Mouse (Mus musculus): ENCODE measurements around the gene Mical1. TPM values are rescaled to one million over a fixed set of nuclear protein-coding genes. Genes with fewer than 3 reads are reported as not detected.

The Mical1 gene
- polyA plus RNA-seq, 1 experiment = 44.8 TPM

GRCm38 (mm10) chr10:41518508-41518980 is 42.4 kb downstream of the Mical1 start:
- H3K27ac ChIP-seq (ENCODE audit: insufficient read depth, low read depth, low read length) = peak overlapping the region; percentile 73
- H3K4me1 ChIP-seq (ENCODE audit: control insufficient read depth, insufficient read depth, low read length) = peaks cover 29% of the 10 kb centered on the region
- TF ChIP-seq POLR2A (IDR thresholded peaks at IDR 0.05; ENCODE audit: borderline replicate concordance, low read depth, low read length) (no peak), CTCF (IDR thresholded peaks at IDR 0.05; ENCODE audit: low read depth, low read length) (peak; percentile 51)
- peak overlapping the region; percentile 86 for H3K4me3 ChIP-seq (ENCODE audit: insufficient read depth, low read length)

DNA sequence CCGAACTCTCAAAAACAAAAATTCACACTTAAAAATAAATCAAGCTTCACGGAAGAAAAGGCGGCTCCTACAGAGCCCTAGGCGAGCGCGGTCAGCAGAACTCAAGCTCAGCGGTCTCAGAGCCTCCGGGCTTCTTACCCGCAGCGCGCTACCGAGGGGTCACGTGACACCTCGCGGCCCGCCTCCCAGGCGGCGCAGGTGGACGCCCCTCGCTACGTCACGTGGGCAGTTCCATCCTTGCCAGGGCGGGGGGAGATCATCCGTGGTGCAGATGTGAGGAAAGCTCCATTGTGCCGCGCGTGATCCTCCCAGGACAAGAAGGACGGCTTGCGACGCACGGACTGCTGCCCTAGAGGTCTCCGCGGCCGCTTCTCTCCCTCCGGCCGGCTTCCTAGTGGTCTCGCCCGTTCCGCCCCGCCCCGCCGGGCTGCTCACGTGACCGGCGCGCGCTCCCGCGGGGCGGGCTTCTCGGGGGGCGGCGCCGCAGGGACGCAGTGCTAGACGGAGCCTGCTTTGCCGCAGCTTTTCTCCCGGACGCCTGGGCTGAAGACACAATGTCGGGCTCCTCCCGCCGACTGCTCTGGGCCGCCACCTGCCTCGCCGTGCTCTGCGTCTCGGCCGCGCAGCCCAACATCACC is 43.0 kb downstream of the Mical1 start, which contains the start of gene Cd164:
TSS of gene Cd164 (plus strand) at position 434 of the 638 bp plus-strand sequence.
- H3K4me3 ChIP-seq (ENCODE audit: insufficient read depth, low read length) = peak within 1 kb of the TSS; percentile 86
- H3K4me1 ChIP-seq (ENCODE audit: control insufficient read depth, insufficient read depth, low read length) = peaks cover 31% of the 10 kb centered on the region
- no peak for TF ChIP-seq CTCF (IDR thresholded peaks at IDR 0.05; ENCODE audit: low read depth, low read length)
- peak; percentile 65; the same call in 1 of the 2 replicates for TF ChIP-seq POLR2A (IDR thresholded peaks at IDR 0.05; ENCODE audit: borderline replicate concordance, low read depth, low read length)
- H3K27ac ChIP-seq (ENCODE audit: insufficient read depth, low read depth, low read length) = peak within 1 kb of the TSS; percentile 92

DNA sequence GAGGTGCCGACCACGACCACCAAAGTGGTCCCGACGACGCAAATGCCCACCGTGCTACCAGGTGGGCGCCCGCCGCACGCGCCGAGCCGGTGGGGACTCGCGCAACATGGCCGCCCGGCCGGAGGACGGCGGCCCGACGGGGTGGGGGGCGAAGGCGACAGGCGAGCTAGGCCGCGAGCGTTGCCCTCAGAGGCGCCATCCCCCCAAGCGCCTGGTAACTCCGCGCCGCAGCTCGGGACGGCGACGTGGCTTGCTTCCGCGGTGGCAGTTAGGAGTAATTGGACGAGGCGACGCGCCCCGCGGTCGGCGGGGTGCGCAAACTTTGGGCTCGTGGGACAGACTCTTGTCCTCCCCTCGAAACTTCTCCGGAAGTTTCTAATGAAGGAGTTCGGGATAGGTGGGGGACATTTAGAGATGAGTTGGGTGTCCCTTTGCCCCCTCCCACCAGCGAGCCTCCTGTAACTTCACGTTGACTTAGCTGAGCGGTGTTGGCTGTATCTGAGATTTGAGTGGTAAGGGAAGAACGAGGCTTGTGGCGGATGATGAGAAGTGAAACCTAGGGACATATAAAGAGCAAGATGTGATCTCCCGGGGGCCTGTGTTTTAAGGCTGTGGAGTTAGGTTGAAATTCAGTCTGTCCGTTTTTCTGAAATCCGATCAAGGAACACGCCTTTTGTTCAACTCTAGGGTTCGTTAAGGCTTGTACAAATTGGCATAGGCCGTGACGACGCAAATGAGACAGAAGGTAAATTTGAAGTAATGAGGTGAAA is 43.7 kb downstream of the Mical1 start:
- H3K4me1 ChIP-seq (ENCODE audit: control insufficient read depth, insufficient read depth, low read length) = peaks cover 34% of the 10 kb centered on the region
- peak overlapping the region; percentile 92 for H3K27ac ChIP-seq (ENCODE audit: insufficient read depth, low read depth, low read length)
- H3K4me3 ChIP-seq (ENCODE audit: insufficient read depth, low read length) = peak overlapping the region; percentile 86
- TF ChIP-seq CTCF (IDR thresholded peaks at IDR 0.05; ENCODE audit: low read depth, low read length) (no peak), POLR2A (IDR thresholded peaks at IDR 0.05; ENCODE audit: borderline replicate concordance, low read depth, low read length) (no peak)

- H3K27ac ChIP-seq (ENCODE audit: insufficient read depth, low read depth, low read length) = peak overlapping the region; percentile 92; the same call in 1 of the 2 replicates
- peak overlapping the region; percentile 86 for H3K4me3 ChIP-seq (ENCODE audit: insufficient read depth, low read length)
- TF ChIP-seq CTCF (IDR thresholded peaks at IDR 0.05; ENCODE audit: low read depth, low read length) (no peak), POLR2A (IDR thresholded peaks at IDR 0.05; ENCODE audit: borderline replicate concordance, low read depth, low read length) (no peak)
- peaks cover 34% of the 10 kb centered on the region for H3K4me1 ChIP-seq (ENCODE audit: control insufficient read depth, insufficient read depth, low read length)
Observed at GRCm38 (mm10) chr10:41520410-41520673, 44.2 kb downstream of the Mical1 start.

- Histone ChIP-seq H3K4me3 (ENCODE audit: insufficient read depth, low read length) (no peak overlapping the region), H3K4me1 (ENCODE audit: control insufficient read depth, insufficient read depth, low read length) (peaks cover 32% of the 10 kb centered on the region), H3K27ac (ENCODE audit: insufficient read depth, low read depth, low read length) (peak overlapping the region; percentile 84)
- TF ChIP-seq CTCF (IDR thresholded peaks at IDR 0.05; ENCODE audit: low read depth, low read length) (no peak), POLR2A (IDR thresholded peaks at IDR 0.05; ENCODE audit: borderline replicate concordance, low read depth, low read length) (no peak)
Observed at GRCm38 (mm10) chr10:41523386-41523785, 47.3 kb downstream of the Mical1 start.

- Histone ChIP-seq H3K4me3 (ENCODE audit: insufficient read depth, low read length) (no peak overlapping the region), H3K27ac (ENCODE audit: insufficient read depth, low read depth, low read length) (no peak overlapping the region), H3K4me1 (ENCODE audit: control insufficient read depth, insufficient read depth, low read length) (peaks cover 31% of the 10 kb centered on the region)
- TF ChIP-seq CTCF (IDR thresholded peaks at IDR 0.05; ENCODE audit: low read depth, low read length) = no peak
- TF ChIP-seq POLR2A (IDR thresholded peaks at IDR 0.05; ENCODE audit: borderline replicate concordance, low read depth, low read length) = no peak
Observed at GRCm38 (mm10) chr10:41525696-41526095, 49.6 kb downstream of the Mical1 start.

DNA sequence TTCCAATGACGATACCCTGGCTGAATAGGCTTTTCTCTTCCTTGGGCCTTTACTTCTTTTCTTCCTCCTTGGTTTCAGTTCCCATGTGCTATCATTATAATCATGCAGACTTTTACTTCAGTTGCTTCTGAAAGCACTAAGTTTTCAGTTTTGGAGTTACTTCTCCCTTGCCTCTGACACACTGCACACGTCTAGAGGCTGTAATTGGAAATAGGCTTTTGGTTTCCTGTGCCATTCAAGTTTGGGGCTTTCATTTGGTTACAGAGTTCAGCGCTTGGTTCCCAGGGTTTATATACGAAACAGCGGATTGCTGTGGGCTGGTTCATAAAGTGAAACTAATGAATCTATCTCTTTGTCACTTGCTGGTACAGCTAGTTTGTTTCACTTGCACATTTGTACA is 53.9 kb downstream of the Mical1 start:
- H3K4me1 ChIP-seq (ENCODE audit: control insufficient read depth, insufficient read depth, low read length) = peaks cover 6% of the 10 kb centered on the region
- H3K27ac ChIP-seq (ENCODE audit: insufficient read depth, low read depth, low read length) = no peak overlapping the region
- TF ChIP-seq POLR2A (IDR thresholded peaks at IDR 0.05; ENCODE audit: borderline replicate concordance, low read depth, low read length) (no peak), CTCF (IDR thresholded peaks at IDR 0.05; ENCODE audit: low read depth, low read length) (no peak)
- no peak overlapping the region for H3K4me3 ChIP-seq (ENCODE audit: insufficient read depth, low read length)

GRCm38 (mm10) chr10:41535991-41536390 is 59.9 kb downstream of the Mical1 start:
- TF ChIP-seq CTCF (IDR thresholded peaks at IDR 0.05; ENCODE audit: low read depth, low read length) (no peak), POLR2A (IDR thresholded peaks at IDR 0.05; ENCODE audit: borderline replicate concordance, low read depth, low read length) (no peak)
- Histone ChIP-seq H3K4me3 (ENCODE audit: insufficient read depth, low read length) (no peak overlapping the region), H3K27ac (ENCODE audit: insufficient read depth, low read depth, low read length) (no peak overlapping the region), H3K4me1 (ENCODE audit: control insufficient read depth, insufficient read depth, low read length) (no peaks in the 10 kb centered on the region)

Other genes starting within 250 kb of the Mical1 start
- gene Fig4, start 173.1 kb upstream of the Mical1 start, polyA plus RNA-seq (2012; ENCODE audit: insufficient read depth, insufficient read length, missing spikeins) = 14.5 and 16.3 TPM in 2 replicates
- gene Ak9, start 172.3 kb upstream of the Mical1 start, polyA plus RNA-seq (2012; ENCODE audit: insufficient read depth, insufficient read length, missing spikeins) = not detected in 2 replicates
- 11.8 and 13.4 TPM in 2 replicates for gene Zbtb24, start 25.9 kb upstream of the Mical1 start, polyA plus RNA-seq (2012; ENCODE audit: insufficient read depth, insufficient read length, missing spikeins)
- gene Smpd2, start 14.1 kb downstream of the Mical1 start, polyA plus RNA-seq (2012; ENCODE audit: insufficient read depth, insufficient read length, missing spikeins) = 15.2 and 15.8 TPM in 2 replicates
- not detected in 2 replicates for gene Ppil6, start 14.1 kb downstream of the Mical1 start, polyA plus RNA-seq (2012; ENCODE audit: insufficient read depth, insufficient read length, missing spikeins)
- gene Cd164, start 43.1 kb downstream of the Mical1 start, polyA plus RNA-seq (2012; ENCODE audit: insufficient read depth, insufficient read length, missing spikeins) = 54.0 and 57.3 TPM in 2 replicates
- not detected in 2 replicates for gene Ccdc162, start 240.3 kb downstream of the Mical1 start, polyA plus RNA-seq (2012; ENCODE audit: insufficient read depth, insufficient read length, missing spikeins)

All from bone marrow macrophage, adult 2 months (primary cell).